Mouse (Mus musculus) liver, postnatal 0 days (tissue): ENCODE measurements at regions not wholly inside any gene's neighbourhood (a gene's known extent, or its start where the extent isn't known, plus 50 kb on each side); places are given as distances from the start of the nearest gene placed in this dataset.

Experiments used
- ATAC-seq: fragments of 200-750 bp; cut with Nextera tagmentation; 2 replicates; pipeline ENCODE4 v1.8.0; 2017; ENCODE audit warnings: mild to moderate bottlenecking, moderate library complexity
- DNase-seq: peaks from one replicate; pipeline ENCODE4 v3.0.0-alpha.2; 2016
- H3K27ac ChIP-seq: fragments of 300-500 bp; sonication (generic); 2 replicates; pipeline ENCODE4 v1.5.1; 2014; ENCODE audit warnings: antibody characterized with exemption, moderate library complexity, mild to moderate bottlenecking, low read depth
- H3K27me3 ChIP-seq: fragments of 300-500 bp; sonication (generic); 2 replicates; pipeline ENCODE4 v1.6.1; 2014; ENCODE audit warnings: low read length, control low read depth, mixed read lengths; ENCODE audit not compliant: insufficient read depth
- H3K36me3 ChIP-seq: fragments of 300-500 bp; sonication (generic); replicated peaks from 2 replicates; pipeline ENCODE4 v1.6.1; 2014; ENCODE audit warnings: mild to moderate bottlenecking, control low read depth, low read length, moderate library complexity, mixed read lengths; ENCODE audit not compliant: insufficient read depth
- H3K4me1 ChIP-seq: fragments of 300-500 bp; sonication (generic); 2 replicates; pipeline ENCODE4 v1.6.1; 2014; ENCODE audit warnings: antibody characterized with exemption, mild to moderate bottlenecking, control low read depth; ENCODE audit not compliant: insufficient read depth
- H3K4me2 ChIP-seq: fragments of 300-500 bp; sonication (generic); 2 replicates; pipeline ENCODE4 v1.6.1; 2014; ENCODE audit warnings: low read depth, mild to moderate bottlenecking, low read length, moderate library complexity, mixed read lengths
- H3K4me3 ChIP-seq: fragments of 300-500 bp; sonication (generic); 2 replicates; pipeline ENCODE4 v1.5.1; 2014; ENCODE audit warnings: low read depth, low read length
- H3K9ac ChIP-seq: fragments of 300-500 bp; sonication (generic); replicated peaks from 2 replicates; pipeline ENCODE4 v1.6.1; 2014; ENCODE audit warnings: mild to moderate bottlenecking, moderate library complexity
- H3K9me3 ChIP-seq: fragments of 300-500 bp; sonication (generic); 2 replicates; pipeline ENCODE4 v1.6.1; 2016; ENCODE audit warnings: mild to moderate bottlenecking, control low read depth, low read length, mixed read lengths
- CTCF ChIP-seq: sonication (generic); IDR thresholded peaks from 2 replicates; pipeline ENCODE4 v1.5.1; 2016; ENCODE audit warnings: antibody characterized with exemption, low read depth
- EP300 ChIP-seq: IDR thresholded peaks from 2 replicates; pipeline ENCODE4 v1.6.1; 2016; ENCODE audit warnings: antibody characterized with exemption, low read depth, mild to moderate bottlenecking
- WGBS: fragments of 180-500 bp; shearing (Covaris S2); extraction: QIAGEN DNeasy Blood & Tissue Kit; methylation state at CpG from one replicate; pipeline ENCODE4 v1.1.7; 2014; ENCODE audit not compliant: insufficient replicate concordance; 5-methylcytosine and 5-hydroxymethylcytosine counted together

- H3K4me2 ChIP-seq: no peak overlapping the region
- H3K4me1 ChIP-seq: no peaks in the 10 kb centered on the region
- no peak for DNase-seq
- no peak for TF ChIP-seq EP300
- no peaks in the 10 kb centered on the region for H3K9me3 ChIP-seq
- no peak overlapping the region for H3K4me3 ChIP-seq
- H3K9ac ChIP-seq: no peak overlapping the region
- no peak overlapping the region for H3K27ac ChIP-seq
- no peaks in the 10 kb centered on the region for H3K27me3 ChIP-seq
- H3K36me3 ChIP-seq: no peaks in the 10 kb centered on the region
- no peak for ATAC-seq
These were observed 702.5 kb upstream of the Alcam start for GRCm38 (mm10) chr16:53156352-53156751.

GRCm38 (mm10) chr16:53130677-53131076, 676.8 kb upstream of the Alcam start:
- TF ChIP-seq CTCF (no peak), EP300 (no peak)
- no peak overlapping the region for H3K9ac ChIP-seq
- H3K27me3 ChIP-seq: no peaks in the 10 kb centered on the region
- H3K4me2 ChIP-seq: no peak overlapping the region
- no peak overlapping the region for H3K27ac ChIP-seq
- 69% methylated on average over 2 of the region's 2 CpGs for WGBS
- no peak overlapping the region for H3K4me3 ChIP-seq
- no peaks in the 10 kb centered on the region for H3K9me3 ChIP-seq
- ATAC-seq (no peak), DNase-seq (no peak)
- no peaks in the 10 kb centered on the region for H3K4me1 ChIP-seq
- H3K36me3 ChIP-seq: no peaks in the 10 kb centered on the region

DNA sequence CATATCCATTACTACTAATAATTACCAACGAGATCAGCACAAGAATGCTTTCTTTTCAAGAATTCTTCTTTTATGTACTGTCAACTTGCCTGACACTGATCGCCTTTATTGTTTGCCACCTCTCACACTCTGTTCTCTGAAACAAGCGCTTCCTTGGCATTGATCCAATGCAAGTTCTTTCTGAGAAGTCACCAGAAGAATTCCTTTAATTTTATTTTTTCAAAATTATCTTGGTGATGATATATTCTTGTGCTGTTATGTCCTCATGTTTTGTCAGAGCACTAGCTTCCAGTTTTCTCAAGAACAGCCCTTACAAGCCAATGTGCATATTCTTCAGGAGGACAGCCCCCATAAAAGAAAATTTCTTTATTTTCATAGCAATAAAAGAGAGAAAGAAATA, 654.9 kb upstream of the Alcam start:
- no peak overlapping the region for H3K4me3 ChIP-seq
- DNase-seq: no peak
- ATAC-seq: no peak
- no peak for TF ChIP-seq CTCF
- TF ChIP-seq EP300: no peak
- no peaks in the 10 kb centered on the region for H3K36me3 ChIP-seq
- no peak overlapping the region for H3K4me2 ChIP-seq
- H3K4me1 ChIP-seq: no peaks in the 10 kb centered on the region
- 68% methylated on average over 3 of the region's 3 CpGs for WGBS
- H3K9ac ChIP-seq: no peak overlapping the region
- H3K27ac ChIP-seq: no peak overlapping the region
- no peaks in the 10 kb centered on the region for H3K27me3 ChIP-seq
- H3K9me3 ChIP-seq: no peaks in the 10 kb centered on the region

DNA sequence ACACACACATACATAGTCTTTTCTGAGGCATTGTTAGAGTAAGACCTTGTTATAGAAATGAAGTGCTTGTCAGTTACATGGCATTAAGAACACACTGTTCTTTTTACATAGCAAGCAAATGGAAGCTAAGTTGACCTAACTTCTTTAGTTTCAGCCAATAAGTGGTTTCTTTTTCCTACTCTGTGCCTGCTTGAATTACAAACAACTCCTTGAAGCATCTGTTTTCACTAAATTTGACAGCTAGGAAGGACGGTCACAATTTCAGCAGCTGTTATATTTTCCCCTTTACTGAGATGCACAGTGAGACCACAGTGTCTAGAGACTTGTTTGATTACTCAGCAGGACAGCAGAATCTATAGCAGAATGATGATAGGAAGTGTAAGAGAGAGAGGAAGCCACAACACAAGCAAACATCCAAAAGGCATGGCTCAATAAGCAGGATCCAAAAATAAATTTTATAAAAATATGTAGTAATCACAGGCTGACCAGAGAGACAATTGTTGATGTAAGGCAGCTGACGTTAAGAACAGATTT, 641.6 kb upstream of the Alcam start:
- no peak overlapping the region for H3K27ac ChIP-seq
- no peak for DNase-seq

DNA sequence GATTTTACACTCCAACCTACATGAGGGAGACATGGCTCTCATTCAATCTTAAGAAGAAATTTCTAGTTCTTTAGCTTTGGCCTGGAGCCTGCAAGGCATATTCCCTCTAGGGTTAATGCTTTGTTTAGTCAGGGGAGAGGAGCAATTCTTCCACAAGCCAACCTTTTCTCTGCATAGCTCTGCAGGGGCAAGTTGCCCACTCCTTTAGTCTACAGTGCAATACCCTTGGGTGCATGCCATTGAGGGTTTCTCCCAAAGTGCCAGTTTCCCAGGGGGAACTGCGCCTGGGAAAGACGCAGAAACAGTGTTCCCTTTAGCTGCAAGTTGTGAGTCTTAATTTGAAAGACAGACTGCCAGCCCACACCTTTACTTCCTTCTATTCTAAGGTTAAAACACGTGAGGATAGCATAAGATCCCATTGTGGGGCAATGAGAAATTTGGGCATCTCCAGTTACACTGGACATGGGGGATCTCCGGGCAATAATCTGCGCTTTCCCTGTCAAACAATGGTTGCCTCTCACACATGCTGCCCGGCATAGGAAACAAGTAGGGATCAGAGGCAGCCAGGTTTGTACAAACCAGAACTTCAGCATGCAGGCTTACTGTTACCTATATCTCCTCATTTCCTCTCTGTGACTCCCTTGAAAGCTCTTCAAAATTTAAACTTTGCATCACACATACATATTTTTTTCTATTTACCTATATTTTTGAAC, 620.1 kb upstream of the Alcam start:
- Histone ChIP-seq H3K27me3 (no peaks in the 10 kb centered on the region), H3K4me1 (no peaks in the 10 kb centered on the region), H3K9ac (no peak overlapping the region), H3K4me2 (no peak overlapping the region), H3K9me3 (no peaks in the 10 kb centered on the region), H3K27ac (no peak overlapping the region), H3K36me3 (no peaks in the 10 kb centered on the region), H3K4me3 (no peak overlapping the region)
- no peak for ATAC-seq
- WGBS: 61% methylated on average over 6 of the region's 6 CpGs
- DNase-seq: no peak
- TF ChIP-seq CTCF (no peak), EP300 (no peak)

More for the DNA sequence above, 641.6 kb upstream of the Alcam start:
- Histone ChIP-seq H3K9ac (no peak overlapping the region), H3K4me3 (no peak overlapping the region), H3K27me3 (no peaks in the 10 kb centered on the region), H3K4me1 (no peaks in the 10 kb centered on the region), H3K9me3 (no peaks in the 10 kb centered on the region), H3K4me2 (no peak overlapping the region), H3K36me3 (no peaks in the 10 kb centered on the region)
- TF ChIP-seq EP300 (no peak), CTCF (no peak)
- 60% methylated on average over 2 of the region's 2 CpGs for WGBS
- ATAC-seq: no peak

GRCm38 (mm10) chr16:53071887-53072682, 618.2 kb upstream of the Alcam start:
- TF ChIP-seq CTCF: no peak
- TF ChIP-seq EP300: no peak
- no peaks in the 10 kb centered on the region for H3K36me3 ChIP-seq
- no peaks in the 10 kb centered on the region for H3K9me3 ChIP-seq
- no peak overlapping the region for H3K4me2 ChIP-seq
- H3K4me3 ChIP-seq: no peak overlapping the region
- H3K4me1 ChIP-seq: no peaks in the 10 kb centered on the region
- 85% methylated on average over 9 of the region's 9 CpGs for WGBS
- H3K27me3 ChIP-seq: no peaks in the 10 kb centered on the region
- ATAC-seq: no peak
- no peak overlapping the region for H3K27ac ChIP-seq
- no peak for DNase-seq
- no peak overlapping the region for H3K9ac ChIP-seq
